Mouse (Mus musculus) erythroblast, adult 5-6 weeks (primary cell): Measurements from ENCODE around the gene Uggt1. TPM values are rescaled to one million over a fixed set of nuclear protein-coding genes. Genes with fewer than 3 reads are reported as not detected.

Source experiments
- total RNA-seq, 2 experiments: library from RNA; stranded (forward) in 1 of 2; stranded (reverse) in 1 of 2; fragments of 150-400 nt in 1 of 2; fragments of 200-764, 138-1000 nt in 1 of 2; gene quantifications; 2 replicates each; pipeline versions ENCODE4 v1.2.3 to v1.2.4; 2015 to 2017; ENCODE audit warnings: low replicate concordance in 2 of 2

The Uggt1 gene
- total RNA-seq, 2 experiments from 2014 or later, result 17.5 to 23.0 TPM

Other genes starting within 250 kb of the Uggt1 start
- gene Hs6st1, start 176.3 kb downstream of the Uggt1 start, total RNA-seq (2015; ENCODE audit: low replicate concordance), result 82.8 and 141 TPM in 2 replicates
- 123 and 134 TPM in 2 replicates for gene Hs6st1, start 176.3 kb downstream of the Uggt1 start, total RNA-seq (2017; ENCODE audit: low replicate concordance)
- gene Neurl3, start 30.0 kb upstream of the Uggt1 start, total RNA-seq (2015; ENCODE audit: low replicate concordance), result 8.6 and 14.2 TPM in 2 replicates
- 8.0 and 9.1 TPM in 2 replicates for gene Neurl3, start 30.0 kb upstream of the Uggt1 start, total RNA-seq (2017; ENCODE audit: low replicate concordance)
- gene Arid5a, start 63.0 kb upstream of the Uggt1 start, total RNA-seq (2015; ENCODE audit: low replicate concordance), result 2.3 and 5.6 TPM in 2 replicates
- 2.6 and 3.2 TPM in 2 replicates for gene Arid5a, start 63.0 kb upstream of the Uggt1 start, total RNA-seq (2017; ENCODE audit: low replicate concordance)
- 1.9 and 4.6 TPM in 2 replicates for gene Kansl3, start 124.5 kb upstream of the Uggt1 start, total RNA-seq (2015; ENCODE audit: low replicate concordance)
- gene Kansl3, start 124.5 kb upstream of the Uggt1 start, total RNA-seq (2017; ENCODE audit: low replicate concordance), result 10.1 and 13.5 TPM in 2 replicates
- gene Fer1l5, start 127.6 kb upstream of the Uggt1 start, total RNA-seq (2015; ENCODE audit: low replicate concordance), result not detected in 2 replicates
- not detected in 2 replicates for gene Fer1l5, start 127.6 kb upstream of the Uggt1 start, total RNA-seq (2017; ENCODE audit: low replicate concordance)
- 6.9 and 7.5 TPM in 2 replicates for gene Lman2l, start 200.6 kb upstream of the Uggt1 start, total RNA-seq (2015; ENCODE audit: low replicate concordance)
- 1.7 and 3.2 TPM in 2 replicates for gene Lman2l, start 200.6 kb upstream of the Uggt1 start, total RNA-seq (2017; ENCODE audit: low replicate concordance)
- 1.5 and 2.3 TPM in 2 replicates for gene Cnnm4, start 226.9 kb upstream of the Uggt1 start, total RNA-seq (2015; ENCODE audit: low replicate concordance)
- 1.5 and 3.2 TPM in 2 replicates for gene Cnnm4, start 226.9 kb upstream of the Uggt1 start, total RNA-seq (2017; ENCODE audit: low replicate concordance)